Mouse (Mus musculus) monocyte, adult 2 months (primary cell): ENCODE results near the gene Eif2b5.
"Not testable (repeated sequence)": the region's sequence is repeated elsewhere in the genome, so short reads cannot be mapped to it uniquely, and the experiment has no call there.

Source experiments
- DNase-seq, 2 experiments: peaks; one replicate each; pipeline ENCODE4 v3.0.0; 2022; ENCODE audit warnings: low spot score in 2 of 2, low read depth in 1 of 2

Gene Eif2b5

GRCm38 (mm10) chr16:20498677-20499475 lies at the start of gene Eif2b5:
Gene Eif2b5 (plus strand): TSS chr16:20498817.
- DNase-seq, result peak; percentile 75 to 81

DNA sequence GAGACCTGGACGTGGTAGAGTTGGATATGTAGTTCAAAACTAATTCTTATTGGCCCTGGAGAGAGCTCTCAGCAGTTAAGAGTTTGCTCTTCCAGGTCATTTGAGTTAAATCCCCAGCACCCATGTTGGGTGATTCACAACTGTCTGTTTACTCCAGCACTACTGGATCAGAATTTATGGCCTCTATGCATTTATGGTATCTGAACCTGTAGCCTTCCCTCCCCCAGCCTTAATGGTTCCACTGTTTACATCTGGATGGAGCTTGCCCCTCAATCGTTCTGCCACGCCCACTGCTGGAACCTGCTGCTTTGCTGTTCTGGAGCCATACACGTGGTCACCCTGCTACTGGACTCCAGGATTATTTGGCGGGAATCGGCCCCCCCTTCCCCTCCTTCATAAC lies 46.8 kb upstream of the Eif2b5 start:
- no peak for DNase-seq

DNA sequence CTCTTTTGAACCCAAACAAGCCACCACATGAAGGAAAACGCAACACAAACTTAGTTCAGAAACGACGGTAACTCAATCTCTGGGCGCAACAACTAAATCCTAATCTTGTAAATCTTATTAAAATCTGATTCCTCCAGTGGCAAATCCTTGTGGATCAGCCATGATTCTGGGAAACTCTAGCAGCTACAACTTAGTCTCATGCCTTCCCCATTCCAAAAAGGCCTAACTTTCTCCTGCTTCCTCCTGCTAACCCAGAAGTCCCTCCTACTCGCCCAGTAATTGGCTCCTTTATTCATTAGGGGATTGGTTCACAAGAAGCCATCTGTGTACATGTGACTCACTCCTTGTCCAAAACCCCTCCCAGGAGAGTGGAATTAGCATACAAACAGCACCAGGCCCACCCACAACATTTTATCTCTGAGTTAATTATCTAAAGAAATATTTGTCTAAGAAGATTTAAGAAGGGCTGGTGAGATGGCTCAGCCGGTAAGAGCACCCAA lies 44.4 kb upstream of the Eif2b5 start:
- no peak for DNase-seq

- DNase-seq, result no peak
These were observed 42.5 kb upstream of the Eif2b5 start for GRCm38 (mm10) chr16:20456106-20456505.

DNA sequence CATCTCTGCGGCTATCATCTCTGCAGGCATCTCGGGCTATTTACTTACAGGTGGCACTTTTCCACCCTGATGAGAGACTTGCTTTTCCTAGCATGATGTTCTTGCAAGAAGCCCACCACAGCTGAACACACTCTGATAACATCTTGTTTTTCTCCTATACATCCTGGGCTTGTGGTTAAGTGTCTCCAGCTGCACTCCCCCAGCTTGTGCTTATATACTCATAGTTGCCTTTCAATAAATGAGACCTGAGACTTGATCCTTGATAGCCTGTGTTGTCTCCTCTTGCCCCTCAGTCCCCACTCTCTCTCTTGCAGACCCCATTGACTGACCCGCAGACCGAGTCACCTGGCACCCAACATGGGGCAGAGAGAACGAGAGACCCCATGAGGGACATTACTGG lies 39.9 kb upstream of the Eif2b5 start:
- not testable (repeated sequence) for DNase-seq

GRCm38 (mm10) chr16:20464725-20465124 lies 33.9 kb upstream of the Eif2b5 start:
- DNase-seq, result no peak

DNA sequence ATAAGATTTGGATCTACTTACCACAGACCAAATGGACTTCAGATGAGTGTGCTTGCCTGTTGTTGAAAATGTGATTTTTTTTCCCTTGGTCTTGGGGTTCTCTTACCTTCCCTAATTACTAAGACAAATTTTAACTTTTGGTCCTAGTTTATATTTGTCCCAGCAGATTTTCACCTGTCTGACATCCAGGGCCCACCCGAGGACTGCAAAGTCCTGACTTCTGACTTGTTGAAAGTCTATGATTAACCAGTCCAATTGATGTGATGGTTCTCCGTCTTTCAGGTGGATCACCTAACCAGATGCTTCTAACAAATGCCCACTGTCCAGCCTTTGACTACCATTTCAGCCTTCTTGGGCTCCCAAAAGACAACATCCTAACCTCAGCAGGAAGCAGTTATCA lies 27.6 kb upstream of the Eif2b5 start:
- no peak for DNase-seq

DNA sequence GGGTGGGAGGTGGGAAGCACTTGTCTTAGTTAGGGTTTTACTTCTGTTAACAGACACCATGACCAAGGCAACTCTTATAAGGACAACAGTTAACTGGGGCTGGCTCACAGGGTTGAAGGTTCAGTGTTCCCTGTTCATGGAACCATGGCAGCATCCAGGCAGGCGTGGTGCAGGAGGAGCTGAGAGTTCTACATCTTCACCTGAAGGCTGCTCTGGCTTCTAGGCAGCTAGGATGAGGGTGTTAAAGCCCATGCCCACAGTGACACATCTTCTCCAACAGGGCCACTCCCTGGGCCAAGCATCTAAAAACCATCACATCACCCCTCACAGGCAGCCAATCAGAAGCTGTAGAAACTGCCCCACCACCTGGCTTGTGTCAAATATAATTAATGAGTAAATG lies 26.9 kb upstream of the Eif2b5 start:
- DNase-seq, result no peak

- no peak for DNase-seq
These were observed 24.9 kb upstream of the Eif2b5 start for GRCm38 (mm10) chr16:20473748-20474147.

- DNase-seq, result no peak
These were observed 24.4 kb upstream of the Eif2b5 start for GRCm38 (mm10) chr16:20474211-20474610.

GRCm38 (mm10) chr16:20474786-20475185 lies 23.8 kb upstream of the Eif2b5 start:
- DNase-seq, result no peak

DNA sequence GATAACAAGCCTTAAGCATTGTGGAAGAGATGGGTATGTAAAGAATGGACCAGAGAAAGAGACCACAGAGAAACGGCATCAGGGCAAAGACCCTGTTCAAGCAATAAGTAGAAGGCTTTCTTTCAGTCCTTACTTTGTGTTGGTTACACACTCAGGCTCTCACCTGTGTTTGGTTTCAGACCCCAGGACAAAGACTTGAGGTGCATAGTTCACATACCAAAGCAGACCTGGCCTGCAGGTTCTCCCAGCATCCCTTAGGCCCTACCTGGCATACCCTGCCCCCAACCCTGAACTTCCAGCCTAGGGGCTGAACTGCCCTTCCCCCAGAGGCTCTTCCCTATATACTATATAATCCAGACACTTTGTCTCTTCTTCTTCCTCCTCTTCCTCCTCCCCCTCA lies 23.3 kb upstream of the Eif2b5 start:
- no peak for DNase-seq

GRCm38 (mm10) chr16:20476857-20477256 lies 21.8 kb upstream of the Eif2b5 start:
- DNase-seq, result no peak

DNA sequence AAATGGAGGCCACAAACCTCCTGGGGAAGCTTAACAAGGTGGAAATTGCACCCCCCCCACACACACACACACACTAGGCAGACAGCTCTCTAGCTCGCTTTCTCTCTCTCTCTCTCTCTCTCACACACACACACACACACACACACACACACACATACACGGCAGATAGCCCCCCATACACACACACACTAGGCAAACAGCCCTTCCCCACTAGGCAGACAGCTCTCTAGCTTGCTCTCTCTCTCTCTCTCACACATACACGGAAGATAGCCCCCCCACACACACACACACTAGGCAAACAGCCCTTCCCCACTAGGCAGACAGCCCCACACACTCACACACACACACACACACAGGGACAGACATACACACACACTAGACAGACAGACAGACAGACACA lies 21.3 kb upstream of the Eif2b5 start:
- no peak for DNase-seq

GRCm38 (mm10) chr16:20478504-20478903 lies 20.1 kb upstream of the Eif2b5 start:
- DNase-seq, result no peak

DNA sequence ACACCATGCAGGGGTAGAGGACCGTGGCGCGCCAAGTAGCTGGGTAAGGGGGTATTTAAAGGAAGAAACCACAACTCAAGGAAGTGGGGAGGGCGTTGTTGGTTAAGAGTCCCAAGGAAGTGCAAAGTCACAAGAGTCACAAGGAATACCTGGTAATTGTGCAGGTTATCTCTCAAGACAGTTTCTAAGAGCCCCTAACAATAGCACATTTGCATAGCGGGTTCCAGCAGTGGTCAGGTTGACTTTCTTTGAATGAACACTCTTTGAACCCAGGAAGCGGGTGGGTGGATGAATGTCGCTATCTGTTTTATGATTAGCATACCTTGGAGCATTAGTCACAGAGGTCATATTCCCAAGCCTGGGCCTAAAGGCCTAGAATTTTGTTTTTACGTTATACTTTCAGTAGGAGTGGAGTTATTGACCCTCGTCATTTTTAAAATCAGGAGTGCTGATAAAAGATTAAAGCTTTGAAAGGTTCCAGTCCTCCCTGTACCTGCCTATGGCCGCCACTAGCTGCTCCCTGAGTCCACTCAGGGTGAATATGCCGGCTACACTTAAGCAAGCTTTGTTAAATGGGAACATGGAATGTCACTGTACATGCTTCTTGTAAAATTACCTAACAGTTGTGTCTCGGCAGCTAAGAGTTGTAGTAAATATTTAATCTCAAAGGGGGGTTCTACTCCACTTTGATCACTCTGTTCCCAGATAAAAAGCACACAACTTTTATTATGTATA lies 19.4 kb upstream of the Eif2b5 start:
- not testable (repeated sequence) for DNase-seq

GRCm38 (mm10) chr16:20480115-20480514 lies 18.5 kb upstream of the Eif2b5 start:
- no peak for DNase-seq

- DNase-seq, result no peak
These were observed 16.9 kb upstream of the Eif2b5 start for GRCm38 (mm10) chr16:20481746-20482145.

DNA sequence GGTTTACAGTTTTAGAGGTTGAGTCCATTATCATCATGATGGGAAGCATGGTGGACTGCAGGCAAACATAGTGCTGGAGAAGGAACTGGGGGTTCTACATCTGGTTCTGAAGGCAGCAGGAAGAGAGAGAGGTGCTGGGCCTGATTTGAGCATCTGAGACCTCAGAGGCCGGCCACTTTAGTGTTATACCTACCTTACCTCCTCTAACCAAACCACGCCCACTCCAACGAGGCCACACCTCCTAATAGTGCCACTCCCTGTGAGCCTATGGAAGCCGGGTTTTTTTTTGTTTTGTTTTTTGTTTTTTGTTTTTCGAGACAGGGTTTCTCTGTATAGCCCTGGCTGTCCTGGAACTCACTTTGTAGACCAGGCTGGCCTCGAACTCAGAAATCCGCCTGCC lies 14.9 kb upstream of the Eif2b5 start:
- not testable (repeated sequence) for DNase-seq

GRCm38 (mm10) chr16:20485061-20485460 lies 13.6 kb upstream of the Eif2b5 start:
- DNase-seq, result no peak

- no peak for DNase-seq
These were observed 12.6 kb upstream of the Eif2b5 start for GRCm38 (mm10) chr16:20486048-20486447.

DNA sequence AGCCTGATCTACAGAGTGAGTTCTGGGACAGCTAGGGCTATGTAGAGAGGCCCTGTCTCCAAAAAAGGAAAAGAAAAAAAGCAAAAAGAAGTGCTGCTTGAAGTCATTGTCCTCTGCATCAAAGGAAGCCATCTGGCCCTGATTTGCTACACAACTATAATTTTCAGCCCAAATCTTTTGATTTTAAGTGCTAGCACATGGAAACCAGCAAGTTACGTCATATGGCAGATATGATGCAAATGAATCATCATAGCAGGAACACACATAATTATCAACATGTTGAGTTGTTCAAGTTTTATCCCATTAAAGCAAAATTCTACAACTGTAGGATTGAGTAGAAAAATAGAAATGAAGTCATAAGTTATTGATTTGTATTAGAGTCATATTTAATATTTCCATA lies 10.5 kb upstream of the Eif2b5 start:
- no peak for DNase-seq
